Mouse (Mus musculus) CH12.LX (cell line): ENCODE results near the gene Kcnk15. TPM values are rescaled to one million over a fixed set of nuclear protein-coding genes. Genes with fewer than 3 reads are reported as not detected.

Experiments
- DNase-seq: peaks from one replicate; pipeline ENCODE4 v3.0.0-alpha.2; 2013; ENCODE audit errors: extremely low read depth
- H3K27ac ChIP-seq: 2 replicates; pipeline ENCODE4 v1.5.1; 2012; ENCODE audit warnings: low read depth, mild to moderate bottlenecking, control low read depth, moderate library complexity; ENCODE audit not compliant: insufficient read depth
- H3K27me3 ChIP-seq: replicated peaks from 2 replicates; pipeline ENCODE3; 2012; ENCODE audit warnings: inconsistent platforms
- H3K36me3 ChIP-seq, 2 experiments: replicated peaks in 1 of 2; 2 replicates each; pipeline versions ENCODE3 to v1.6.1; 2012; ENCODE audit warnings: inconsistent platforms in 1 of 2, low read length in 1 of 2, mild to moderate bottlenecking in 1 of 2, mixed read lengths in 1 of 2, moderate library complexity in 1 of 2; ENCODE audit not compliant: control insufficient read depth in 1 of 2, insufficient read depth in 1 of 2
- H3K4me1 ChIP-seq, 2 experiments: 2 replicates each; pipeline ENCODE4 v1.6.1; 2012; ENCODE audit warnings: inconsistent platforms in 1 of 2, moderate library complexity in 1 of 2; ENCODE audit not compliant: insufficient read depth in 2 of 2, control insufficient read depth in 1 of 2
- H3K4me2 ChIP-seq: 2 replicates; pipeline ENCODE4 v1.6.1; 2012; ENCODE audit warnings: low read depth, mild to moderate bottlenecking, control low read depth; ENCODE audit not compliant: poor library complexity, insufficient read depth, severe bottlenecking
- H3K4me3 ChIP-seq, 3 experiments: fragments of 150-350 bp in 1 of 3; sonication (generic) in 1 of 3; replicated peaks in 1 of 3; 2 replicates each; pipeline versions ENCODE3 to v1.5.1; 2011 to 2012; ENCODE audit warnings: low read depth in 2 of 3, low read length in 2 of 3, mild to moderate bottlenecking in 2 of 3, moderate library complexity in 2 of 3, control low read depth in 1 of 3, improper control_type of control experiment in 1 of 3, inconsistent platforms in 1 of 3, mixed read lengths in 1 of 3; ENCODE audit not compliant: poor library complexity in 1 of 3
- H3K79me2 ChIP-seq: replicated peaks from 2 replicates; pipeline ENCODE4 v1.6.1; 2012; ENCODE audit warnings: mild to moderate bottlenecking, moderate library complexity; ENCODE audit not compliant: control insufficient read depth, poor library complexity, insufficient read depth, severe bottlenecking; ENCODE audit errors: extremely low read depth
- H3K9ac ChIP-seq: 2 replicates; pipeline ENCODE4 v1.6.1; 2012; ENCODE audit warnings: low read depth, mild to moderate bottlenecking, control low read depth, moderate library complexity; ENCODE audit not compliant: insufficient read depth
- H3K9me3 ChIP-seq: replicated peaks from 2 replicates; pipeline ENCODE3; 2012; ENCODE audit warnings: low read length, inconsistent platforms, mixed read lengths
- BHLHE40 ChIP-seq: IDR thresholded peaks from 2 replicates; pipeline ENCODE4 v1.6.1; 2011; ENCODE audit warnings: mild to moderate bottlenecking, low read depth, low read length, improper control_type of control experiment
- E2F4 ChIP-seq: IDR thresholded peaks from 2 replicates; pipeline ENCODE4 v1.6.1; 2011; ENCODE audit warnings: low read depth, low read length, improper control_type of control experiment; ENCODE audit not compliant: insufficient replicate concordance
- EP300 ChIP-seq: IDR thresholded peaks from 2 replicates; pipeline ENCODE4 v1.6.1; 2011; ENCODE audit warnings: low read length, improper control_type of control experiment
- HCFC1 ChIP-seq: IDR thresholded peaks from 2 replicates; pipeline ENCODE4 v1.6.1; 2012; ENCODE audit warnings: low read depth, mild to moderate bottlenecking, inconsistent platforms, low read length, improper control_type of control experiment
- IRF4 ChIP-seq: IDR thresholded peaks from 2 replicates; pipeline ENCODE4 v1.6.1; 2014; ENCODE audit warnings: low read depth, mild to moderate bottlenecking, inconsistent platforms, low read length, improper control_type of control experiment
- JUND ChIP-seq: conservative IDR thresholded peaks from 2 replicates; pipeline ENCODE4 v1.6.1; 2011; ENCODE audit warnings: low read depth, low read length, improper control_type of control experiment
- KAT2A ChIP-seq: IDR thresholded peaks from 2 replicates; pipeline ENCODE4 v1.6.1; 2012; ENCODE audit warnings: low read length, improper control_type of control experiment, inconsistent platforms; ENCODE audit not compliant: insufficient replicate concordance
- MEF2A ChIP-seq: IDR thresholded peaks from 2 replicates; pipeline ENCODE4 v1.6.1; 2014; ENCODE audit warnings: low read depth, mild to moderate bottlenecking, inconsistent platforms, low read length, improper control_type of control experiment, borderline replicate concordance
- NELFE ChIP-seq: IDR thresholded peaks from 2 replicates; pipeline ENCODE4 v1.6.1; 2011; ENCODE audit warnings: low read depth, low read length, improper control_type of control experiment
- PAX5 ChIP-seq: IDR thresholded peaks from 2 replicates; pipeline ENCODE4 v1.6.1; 2012; ENCODE audit warnings: low read length, inconsistent platforms, mixed read lengths
- RAD21 ChIP-seq: IDR thresholded peaks from 2 replicates; pipeline ENCODE4 v1.6.1; 2011; ENCODE audit warnings: low read depth, mild to moderate bottlenecking, low read length, improper control_type of control experiment, moderate library complexity
- RCOR1 ChIP-seq: conservative IDR thresholded peaks from 2 replicates; pipeline ENCODE4 v1.6.1; 2012; ENCODE audit warnings: low read depth, mild to moderate bottlenecking, inconsistent platforms, low read length, improper control_type of control experiment
- SIN3A ChIP-seq: IDR thresholded peaks from 2 replicates; pipeline ENCODE4 v1.6.1; 2012; ENCODE audit warnings: low read length, improper control_type of control experiment, inconsistent platforms
- SMC3 ChIP-seq: IDR thresholded peaks from 2 replicates; pipeline ENCODE4 v1.6.1; 2011; ENCODE audit warnings: low read depth, low read length, improper control_type of control experiment
- TBP ChIP-seq: conservative IDR thresholded peaks from 2 replicates; pipeline ENCODE4 v1.6.1; 2011; ENCODE audit warnings: low read depth, low read length, improper control_type of control experiment
- UBTF ChIP-seq: IDR thresholded peaks from 2 replicates; pipeline ENCODE4 v1.6.1; 2012; ENCODE audit warnings: low read depth, mild to moderate bottlenecking, inconsistent platforms, low read length, improper control_type of control experiment, moderate library complexity
- USF2 ChIP-seq: conservative IDR thresholded peaks from 2 replicates; pipeline ENCODE4 v1.6.1; 2011; ENCODE audit warnings: low read depth, low read length, improper control_type of control experiment
- ZC3H11A ChIP-seq: IDR thresholded peaks from 2 replicates; pipeline ENCODE4 v1.6.1; 2012; ENCODE audit warnings: low read depth, mild to moderate bottlenecking, inconsistent platforms, low read length, improper control_type of control experiment
- ZKSCAN1 ChIP-seq: IDR thresholded peaks from 2 replicates; pipeline ENCODE4 v1.6.1; 2012; ENCODE audit warnings: low read depth, inconsistent platforms, low read length, improper control_type of control experiment, borderline replicate concordance
- dilution Hi-C: fragments of 300-500 bp; cut with MboI; formaldehyde crosslinking; loops from 2 replicates; pipeline ENCODE4 v1.14.3; 2020; ENCODE audit warnings: low sequenced_read_pairs; ENCODE audit not compliant: extremely low pct_unique_long_range_greater_than_20kb, extremely low pct_ligation_motif_present
- in situ Hi-C: fragments of 300-500 bp; cut with MboI; formaldehyde crosslinking; loops from 3 replicates; pipeline ENCODE4 v1.14.3; 2019; ENCODE audit warnings: low sequenced_read_pairs, low pct_ligation_motif_present, low pct_unique_long_range_greater_than_20kb, mixed read lengths
- polyA plus RNA-seq: library from polyadenylated mRNA; unstranded; fragments of >175 nt; gene quantifications from 2 replicates; pipeline ENCODE4 v1.2.1, GENCODE M21; 2012; ENCODE audit warnings: low read depth; ENCODE audit not compliant: insufficient read length
- total RNA-seq, 2 experiments: library from RNA; depleted of rRNA; stranded (reverse); fragments of 300-350 nt in 1 of 2; fragments of >200 nt in 1 of 2; gene quantifications; 2 replicates each; pipeline ENCODE4 v1.2.3; 2012 to 2014

The Kcnk15 gene
- total and polyA plus RNA-seq, 3 experiments = not detected

DNA sequence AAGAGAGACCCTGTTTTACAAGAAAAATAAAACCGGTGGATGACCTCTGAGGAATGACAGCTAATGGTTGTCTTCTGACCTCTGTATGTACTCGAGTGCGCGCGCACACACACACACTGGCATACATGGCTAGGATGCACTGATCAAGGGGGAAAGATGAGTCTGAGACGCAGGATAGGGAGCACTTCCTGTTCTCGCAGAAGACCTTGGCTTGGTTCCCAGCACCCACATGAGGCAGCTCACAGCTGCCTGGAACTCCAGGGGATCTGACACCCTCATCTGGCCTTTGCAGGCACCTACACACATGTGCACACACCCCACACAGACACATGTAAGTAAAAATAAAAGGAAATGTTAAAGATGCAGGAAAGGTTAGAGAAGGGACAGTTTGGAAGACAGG lies 43.6 kb downstream of the Kcnk15 start:
- no peak for DNase-seq
- TF ChIP-seq ZKSCAN1 (no peak), RCOR1 (no peak), TBP (no peak)
- in situ Hi-C loops = no loop called here
- Histone ChIP-seq H3K4me1 (no peaks in the 10 kb centered on the region), H3K4me2 (no peak overlapping the region), H3K9ac (no peak overlapping the region), H3K9me3 (no peaks in the 10 kb centered on the region), H3K27me3 (peaks cover 92% of the 10 kb centered on the region), H3K79me2 (no peaks in the 10 kb centered on the region), H3K36me3 (no peaks in the 10 kb centered on the region), H3K4me3 (no peak overlapping the region), H3K27ac (no peak overlapping the region)
- dilution Hi-C loops = no loop called here

DNA sequence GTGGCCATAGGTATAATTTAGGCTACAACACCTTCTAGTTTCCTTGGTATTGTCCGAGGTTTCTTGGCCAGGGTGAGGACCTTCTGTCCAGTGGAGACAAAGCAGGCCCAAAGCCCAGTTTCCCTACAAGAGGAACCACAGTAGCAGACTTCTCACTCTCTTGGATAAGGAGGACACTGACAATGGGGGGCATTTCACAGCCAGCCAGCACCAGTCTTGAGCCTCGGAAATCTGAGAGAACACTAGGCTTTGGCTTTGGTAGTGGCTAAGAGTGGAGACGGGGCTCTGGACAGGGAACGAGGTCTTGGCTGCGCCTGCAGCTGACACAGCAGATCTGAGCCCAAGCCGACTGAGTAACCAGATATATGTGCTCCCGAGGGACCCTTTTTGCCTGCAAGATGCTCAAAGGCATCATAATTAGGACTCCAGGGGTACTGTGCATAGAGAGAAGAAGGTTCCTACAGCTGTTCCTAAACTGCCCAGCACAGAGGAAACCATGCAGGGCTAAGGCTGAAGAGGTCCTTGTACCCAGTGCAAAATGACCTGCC lies 44.6 kb downstream of the Kcnk15 start:
- no peak overlapping the region for H3K9ac ChIP-seq
- H3K4me2 ChIP-seq = no peak overlapping the region
- in situ Hi-C loops (no loop called here), dilution Hi-C loops (no loop called here)
- H3K4me3 ChIP-seq = no peak overlapping the region
- H3K4me1 ChIP-seq = no peaks in the 10 kb centered on the region
- no peaks in the 10 kb centered on the region for H3K79me2 ChIP-seq
- H3K36me3 ChIP-seq = no peaks in the 10 kb centered on the region
- H3K9me3 ChIP-seq = no peaks in the 10 kb centered on the region
- H3K27ac ChIP-seq = no peak overlapping the region
- TF ChIP-seq SMC3 = no peak
- no peak for TF ChIP-seq HCFC1
- TF ChIP-seq ZC3H11A = no peak
- TF ChIP-seq BHLHE40 = no peak
- no peak for TF ChIP-seq KAT2A
- TF ChIP-seq PAX5 = no peak
- no peak for TF ChIP-seq IRF4
- TF ChIP-seq MEF2A = no peak
- TF ChIP-seq E2F4 = no peak
- DNase-seq = no peak
- peaks cover 91% of the 10 kb centered on the region for H3K27me3 ChIP-seq

DNA sequence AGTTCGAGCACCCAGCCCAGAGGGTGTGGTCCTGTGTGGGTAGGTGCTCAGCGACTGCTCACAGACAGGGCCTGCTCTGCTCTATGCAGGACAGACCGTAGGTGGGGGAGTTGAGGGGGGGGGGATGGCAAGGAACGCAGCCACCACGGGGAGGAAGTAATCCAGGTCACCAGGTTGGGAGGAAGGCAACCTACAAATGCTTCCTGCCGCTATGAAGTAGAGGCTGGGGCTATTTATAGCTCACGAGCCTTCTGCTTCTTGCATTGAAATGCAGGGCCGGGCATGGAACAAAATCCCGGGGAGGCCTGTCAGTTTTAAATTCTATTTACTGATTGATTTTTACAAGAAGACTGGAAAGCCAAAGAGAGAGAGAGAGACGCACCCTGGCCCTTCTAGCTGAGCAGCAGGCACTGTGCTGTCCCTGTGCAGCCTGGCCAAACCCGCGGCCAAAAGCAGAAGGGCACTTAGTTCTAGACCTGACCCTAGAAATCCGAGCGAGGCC lies 46.5 kb downstream of the Kcnk15 start:
- no peaks in the 10 kb centered on the region for H3K79me2 ChIP-seq
- in situ Hi-C loops (no loop called here), dilution Hi-C loops (no loop called here)
- no peak overlapping the region for H3K27ac ChIP-seq
- H3K36me3 ChIP-seq = no peaks in the 10 kb centered on the region
- H3K4me2 ChIP-seq = no peak overlapping the region
- H3K9me3 ChIP-seq = no peaks in the 10 kb centered on the region
- H3K27me3 ChIP-seq = peaks cover 94% of the 10 kb centered on the region
- no peaks in the 10 kb centered on the region for H3K4me1 ChIP-seq
- H3K4me3 ChIP-seq = no peak overlapping the region
- DNase-seq = no peak
- no peak for TF ChIP-seq NELFE
- TF ChIP-seq SMC3 = no peak
- no peak for TF ChIP-seq USF2
- no peak for TF ChIP-seq RAD21
- TF ChIP-seq JUND = no peak
- no peak for TF ChIP-seq BHLHE40
- TF ChIP-seq IRF4 = no peak
- no peak for TF ChIP-seq UBTF
- no peak for TF ChIP-seq SIN3A
- no peak for TF ChIP-seq EP300
- TF ChIP-seq PAX5 = no peak
- H3K9ac ChIP-seq = no peak overlapping the region
